Mouse (Mus musculus) midbrain, embryonic 10.5 days (tissue): ENCODE measurements at regions not wholly inside any gene's neighbourhood (a gene's known extent, or its start where the extent isn't known, plus 50 kb on each side); places are given as distances from the start of the nearest gene placed in this dataset.
A peak's percentile ranks its signal among the peaks of the same experiment; 100 is the strongest.
"Not testable (repeated sequence)": the region's sequence is repeated elsewhere in the genome, so short reads cannot be mapped to it uniquely, and the experiment has no call there.

Source experiments
- DNase-seq: peaks from one replicate; pipeline ENCODE4 v3.0.0-alpha.2; 2017; ENCODE audit warnings: low spot score
- H3K27ac ChIP-seq: fragments of 300-500 bp; sonication (generic); replicated peaks from 2 replicates; pipeline ENCODE4 v1.5.1; 2016; ENCODE audit warnings: mild to moderate bottlenecking
- H3K27me3 ChIP-seq: fragments of 300-500 bp; sonication (generic); 2 replicates; pipeline ENCODE4 v1.6.1; 2016; ENCODE audit warnings: low read depth, mild to moderate bottlenecking; ENCODE audit not compliant: poor library complexity, severe bottlenecking
- H3K36me3 ChIP-seq: fragments of 300-500 bp; sonication (generic); 2 replicates; pipeline ENCODE4 v1.6.1; 2016; ENCODE audit warnings: mild to moderate bottlenecking, moderate library complexity
- H3K4me1 ChIP-seq: fragments of 300-500 bp; sonication (generic); 2 replicates; pipeline ENCODE4 v1.6.1; 2016
- H3K4me3 ChIP-seq: fragments of 300-500 bp; sonication (generic); 2 replicates; pipeline ENCODE4 v1.5.1; 2016; ENCODE audit warnings: mild to moderate bottlenecking, moderate library complexity
- H3K9me3 ChIP-seq: fragments of 300-500 bp; sonication (generic); replicated peaks from 2 replicates; pipeline ENCODE4 v1.6.1; 2016; ENCODE audit warnings: mild to moderate bottlenecking
- WGBS: fragments of 180-500 bp; shearing (Covaris S2); methylation state at CpG from one replicate; pipeline ENCODE4 v1.1.7; 2016; 5-methylcytosine and 5-hydroxymethylcytosine counted together

DNA sequence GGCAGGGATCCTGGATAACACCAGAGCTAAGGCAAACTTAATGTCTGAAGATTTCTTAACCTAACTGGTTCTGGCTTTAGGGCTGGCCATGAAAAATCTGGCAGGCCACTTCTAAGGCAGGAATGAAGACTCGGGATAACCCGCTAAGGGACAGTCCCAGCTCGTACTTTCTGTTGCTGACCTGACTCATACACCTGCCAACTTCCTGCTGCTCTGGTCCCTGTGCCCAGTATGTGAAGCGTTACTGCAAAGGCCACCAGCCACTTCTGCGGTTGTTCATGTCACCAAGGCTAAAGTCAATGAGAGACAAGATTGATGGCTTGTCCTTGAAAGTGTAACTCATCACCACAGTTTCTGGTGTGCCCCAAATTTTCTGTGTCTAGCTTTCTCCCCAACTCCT, 125.3 kb upstream of the Arid1b start:
- no peaks in the 10 kb centered on the region for H3K9me3 ChIP-seq
- no peaks in the 10 kb centered on the region for H3K27me3 ChIP-seq
- WGBS: 92% methylated on average over 5 of the region's 5 CpGs
- H3K27ac ChIP-seq: no peak overlapping the region
- H3K36me3 ChIP-seq: no peaks in the 10 kb centered on the region
- H3K4me3 ChIP-seq: no peak overlapping the region
- peaks cover 18% of the 10 kb centered on the region for H3K4me1 ChIP-seq
- no peak for DNase-seq

GRCm38 (mm10) chr17:4871267-4871666, 122.9 kb upstream of the Arid1b start:
- Histone ChIP-seq H3K27me3 (no peaks in the 10 kb centered on the region), H3K27ac (no peak overlapping the region), H3K4me1 (peaks cover 7% of the 10 kb centered on the region), H3K9me3 (no peaks in the 10 kb centered on the region), H3K36me3 (no peaks in the 10 kb centered on the region), H3K4me3 (no peak overlapping the region)
- WGBS: 53% methylated on average over 2 of the region's 2 CpGs
- no peak for DNase-seq

DNA sequence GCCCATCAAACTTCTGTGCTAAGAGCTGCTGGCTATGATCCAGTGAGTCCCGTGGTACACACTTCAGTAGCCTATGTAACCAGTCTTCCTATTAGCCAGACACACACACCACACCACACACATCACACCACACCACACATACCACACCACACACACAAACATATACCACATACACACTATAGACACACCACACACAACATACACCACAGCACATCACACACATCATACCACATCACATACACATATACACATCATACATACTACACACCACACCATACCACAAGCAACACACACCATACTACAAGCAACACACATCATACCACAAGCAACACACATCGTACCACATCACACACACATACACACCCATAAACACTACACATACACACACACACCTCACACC, 119.7 kb upstream of the Arid1b start:
- no peak for DNase-seq
- Histone ChIP-seq H3K27me3 (no peaks in the 10 kb centered on the region), H3K27ac (no peak overlapping the region), H3K4me1 (no peaks in the 10 kb centered on the region), H3K36me3 (no peaks in the 10 kb centered on the region), H3K9me3 (no peaks in the 10 kb centered on the region), H3K4me3 (no peak overlapping the region)
- 96% methylated on average over 2 of the region's 2 CpGs for WGBS

GRCm38 (mm10) chr17:4875086-4876046, 118.8 kb upstream of the Arid1b start:
- Histone ChIP-seq H3K4me3 (no peak overlapping the region), H3K4me1 (no peaks in the 10 kb centered on the region), H3K9me3 (no peaks in the 10 kb centered on the region), H3K27ac (no peak overlapping the region), H3K27me3 (no peaks in the 10 kb centered on the region), H3K36me3 (no peaks in the 10 kb centered on the region)
- WGBS: 83% methylated on average over 10 of the region's 10 CpGs
- no peak for DNase-seq

DNA sequence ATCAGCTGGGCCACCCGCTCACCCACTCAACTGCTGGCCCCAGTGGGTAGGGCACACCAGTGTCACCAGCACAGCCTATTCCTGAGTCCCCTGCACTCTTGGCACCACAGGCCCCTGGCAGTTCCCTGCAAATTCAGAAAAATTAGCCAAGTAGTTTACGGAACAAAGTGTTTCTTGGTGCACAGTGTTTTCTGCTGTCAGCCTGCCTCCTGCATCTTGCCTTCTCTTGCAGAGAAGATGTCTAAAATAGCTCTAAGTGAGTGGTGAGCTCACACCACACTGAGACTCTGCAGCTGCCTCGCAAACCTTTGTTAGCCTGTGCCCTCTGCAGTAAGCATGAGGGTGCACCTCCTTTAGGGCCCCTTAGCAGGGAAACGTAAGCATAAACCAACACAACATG, 117.7 kb upstream of the Arid1b start:
- H3K4me1 ChIP-seq: no peaks in the 10 kb centered on the region
- no peaks in the 10 kb centered on the region for H3K27me3 ChIP-seq
- H3K27ac ChIP-seq: no peak overlapping the region
- no peak overlapping the region for H3K4me3 ChIP-seq
- no peak for DNase-seq
- no peaks in the 10 kb centered on the region for H3K36me3 ChIP-seq
- 87% methylated on average over 4 of the region's 4 CpGs for WGBS
- no peaks in the 10 kb centered on the region for H3K9me3 ChIP-seq

DNA sequence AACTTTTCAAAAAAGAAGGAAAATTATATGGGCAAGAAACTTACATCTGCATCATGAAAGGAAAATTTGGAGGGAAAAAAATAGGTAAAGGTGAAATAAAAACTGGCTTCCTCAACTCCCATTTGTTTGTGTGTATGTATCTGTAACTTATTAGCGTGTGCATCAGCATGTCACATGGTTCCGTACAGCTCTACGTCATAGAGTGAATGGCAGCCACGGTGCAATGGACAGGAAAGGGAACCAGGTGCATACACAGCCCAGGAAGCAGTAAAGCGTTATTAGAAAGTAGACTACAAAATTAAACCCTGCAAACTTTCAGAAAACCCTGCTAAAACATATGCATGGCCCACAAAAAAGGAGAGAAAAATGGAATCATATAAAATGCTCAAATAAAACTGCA, 112.7 kb upstream of the Arid1b start:
- H3K4me3 ChIP-seq: no peak overlapping the region
- 93% methylated on average over 5 of the region's 5 CpGs for WGBS
- no peak overlapping the region for H3K27ac ChIP-seq
- H3K4me1 ChIP-seq: 0 out of 2 replicates have a peak, but pooled peaks cover 3% of the 10 kb centered on the region
- no peaks in the 10 kb centered on the region for H3K36me3 ChIP-seq
- H3K9me3 ChIP-seq: no peaks in the 10 kb centered on the region
- H3K27me3 ChIP-seq: no peaks in the 10 kb centered on the region
- no peak for DNase-seq

GRCm38 (mm10) chr17:4884083-4884482, 110.0 kb upstream of the Arid1b start:
- Histone ChIP-seq H3K27ac (no peak overlapping the region), H3K4me3 (no peak overlapping the region), H3K4me1 (0 out of 2 replicates have a peak, but pooled peaks cover 3% of the 10 kb centered on the region), H3K36me3 (no peaks in the 10 kb centered on the region), H3K27me3 (no peaks in the 10 kb centered on the region), H3K9me3 (no peaks in the 10 kb centered on the region)
- DNase-seq: no peak
- 87% methylated on average over 2 of the region's 2 CpGs for WGBS

DNA sequence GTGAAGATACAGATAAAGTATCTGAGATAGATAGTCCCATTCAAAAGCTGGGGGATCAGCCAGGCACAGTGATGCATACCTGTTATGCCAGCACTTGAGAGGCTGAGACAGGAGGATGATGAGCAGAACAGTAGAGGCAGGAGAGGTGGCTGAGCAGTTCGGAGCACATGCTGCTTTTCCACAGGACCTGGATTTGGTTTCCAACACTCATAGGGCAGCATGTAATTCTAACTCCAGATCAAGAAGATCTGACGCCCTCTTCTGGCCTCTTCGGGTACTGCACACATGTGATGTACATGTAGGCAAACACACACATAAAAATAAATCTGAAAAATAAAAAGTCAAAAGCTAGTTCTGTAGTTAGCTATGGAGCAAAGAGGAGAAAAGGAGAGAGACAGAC, 109.4 kb upstream of the Arid1b start:
- Histone ChIP-seq H3K27me3 (no peaks in the 10 kb centered on the region), H3K27ac (no peak overlapping the region), H3K9me3 (no peaks in the 10 kb centered on the region), H3K4me3 (no peak overlapping the region), H3K36me3 (no peaks in the 10 kb centered on the region), H3K4me1 (0 out of 2 replicates have a peak, but pooled peaks cover 3% of the 10 kb centered on the region)
- no peak for DNase-seq
- 73% methylated on average over 3 of the region's 3 CpGs for WGBS

DNA sequence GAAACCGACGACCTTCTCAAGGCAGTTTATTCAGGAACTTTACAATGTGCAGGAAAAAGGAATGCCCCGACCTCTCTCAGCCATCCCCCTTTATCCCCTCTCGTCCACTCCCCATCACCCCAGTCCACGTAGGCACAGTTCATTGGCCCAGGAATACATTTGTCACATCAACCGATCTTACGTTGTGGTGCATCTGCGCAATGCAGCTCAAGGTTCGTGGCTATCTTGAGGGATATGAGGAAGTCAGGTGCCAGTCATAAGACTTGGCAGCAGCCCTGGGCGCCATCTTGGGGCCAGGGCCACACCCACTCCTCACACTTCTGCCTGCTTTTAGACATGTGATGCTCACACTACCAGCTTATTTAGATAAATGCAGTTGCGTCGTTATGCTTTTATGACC, 106.8 kb upstream of the Arid1b start:
- not testable (repeated sequence) for H3K27me3 ChIP-seq, DNase-seq, H3K4me1 ChIP-seq, H3K36me3 ChIP-seq, H3K4me3 ChIP-seq, H3K9me3 ChIP-seq, H3K27ac ChIP-seq
- WGBS: 91% methylated on average over 12 of the region's 12 CpGs

GRCm38 (mm10) chr17:4889577-4889976, 104.6 kb upstream of the Arid1b start:
- Histone ChIP-seq H3K9me3 (no peaks in the 10 kb centered on the region), H3K4me1 (no peaks in the 10 kb centered on the region), H3K36me3 (no peaks in the 10 kb centered on the region), H3K27me3 (no peaks in the 10 kb centered on the region), H3K27ac (no peak overlapping the region), H3K4me3 (no peak overlapping the region)
- WGBS: 70% methylated on average over 2 of the region's 2 CpGs
- DNase-seq: no peak

DNA sequence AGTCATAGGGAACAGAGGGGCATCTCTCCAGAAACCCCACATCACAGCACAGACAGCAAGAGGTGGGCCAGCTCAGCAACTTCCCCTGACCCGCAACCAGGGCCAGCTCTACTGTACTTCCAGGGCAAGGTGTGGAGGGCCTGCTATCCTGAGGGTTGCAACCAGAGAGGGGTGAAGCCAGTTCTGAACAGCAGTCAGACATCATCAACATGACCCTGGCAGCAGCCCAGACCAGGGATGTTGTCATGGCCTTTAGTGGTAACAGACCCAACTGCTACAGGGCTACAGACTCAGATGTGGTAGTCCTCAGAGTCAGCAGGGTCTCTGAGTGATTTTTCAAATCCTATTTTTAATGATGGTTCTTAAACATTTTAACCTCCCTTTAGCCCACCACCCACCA, 104.0 kb upstream of the Arid1b start:
- Histone ChIP-seq H3K27me3 (no peaks in the 10 kb centered on the region), H3K9me3 (no peaks in the 10 kb centered on the region), H3K4me3 (no peak overlapping the region), H3K4me1 (no peaks in the 10 kb centered on the region), H3K36me3 (no peaks in the 10 kb centered on the region), H3K27ac (no peak overlapping the region)
- DNase-seq: no peak
- WGBS: 88% methylated on average over 1 of the region's 1 CpGs

DNA sequence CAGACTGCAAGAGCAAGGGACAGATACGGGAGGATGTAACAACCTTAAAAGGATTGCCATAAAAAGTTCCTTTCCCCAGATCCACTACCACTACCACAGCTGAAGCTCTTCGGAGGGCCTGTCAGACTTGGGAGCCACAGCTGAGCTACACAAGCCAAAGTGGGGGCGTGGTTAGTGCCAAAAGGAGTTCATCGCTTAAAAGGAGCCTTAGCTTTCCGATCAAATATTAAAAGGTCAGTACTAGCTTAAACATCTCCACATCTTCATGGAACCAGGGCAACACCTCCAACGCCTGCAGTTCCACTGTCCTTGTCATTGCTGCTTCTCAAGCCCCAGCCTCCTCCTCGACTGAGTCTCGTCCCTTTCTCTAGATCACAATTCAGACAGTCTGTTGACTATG, 102.6 kb upstream of the Arid1b start:
- H3K4me1 ChIP-seq: no peaks in the 10 kb centered on the region
- H3K9me3 ChIP-seq: no peaks in the 10 kb centered on the region
- H3K27me3 ChIP-seq: no peaks in the 10 kb centered on the region
- H3K27ac ChIP-seq: no peak overlapping the region
- H3K4me3 ChIP-seq: no peak overlapping the region
- no peaks in the 10 kb centered on the region for H3K36me3 ChIP-seq
- no peak for DNase-seq
- WGBS: 94% methylated on average over 8 of the region's 8 CpGs

- not testable (repeated sequence) for H3K27ac ChIP-seq, H3K27me3 ChIP-seq, H3K36me3 ChIP-seq, H3K4me1 ChIP-seq, H3K9me3 ChIP-seq, H3K4me3 ChIP-seq
- peak; percentile 10 for DNase-seq
- 92% methylated on average over 10 of the region's 10 CpGs for WGBS
Measured at GRCm38 (mm10) chr17:4894756-4895330, 99.3 kb upstream of the Arid1b start.
